Mouse (Mus musculus): ENCODE data around the gene Ndnf. TPM values are rescaled to one million over a fixed set of nuclear protein-coding genes. Genes with fewer than 3 reads are reported as not detected.

Ndnf gene
- total and polyA plus RNA-seq, 3 experiments, result not detected

- DNase-seq (ENCODE audit: low read depth, low spot score), result no peak
Measured at GRCm38 (mm10) chr6:65725677-65726076, 54.3 kb downstream of the Ndnf start.

DNA sequence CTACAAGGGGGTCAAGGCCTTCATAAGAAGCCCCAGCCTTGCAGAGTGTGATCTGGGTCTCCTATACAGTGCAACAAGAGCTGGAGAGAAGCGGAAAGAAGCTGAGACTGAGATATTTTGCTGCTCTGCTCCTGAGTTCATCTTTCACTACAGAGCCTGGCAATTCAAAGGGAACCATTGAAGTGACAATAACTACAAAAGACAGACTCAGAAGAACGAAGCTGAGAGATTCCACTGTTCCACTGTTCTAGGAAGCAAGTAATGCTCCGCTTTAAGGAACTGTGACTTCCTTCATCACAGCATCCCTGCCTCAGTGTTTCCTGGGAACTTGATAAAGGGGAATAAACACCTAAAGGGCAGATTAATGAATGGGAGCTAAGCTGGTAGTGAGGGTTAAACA, 56.9 kb downstream of the Ndnf start:
- TF ChIP-seq ELF1 (IDR thresholded peaks at IDR 0.05; ENCODE audit: low read depth, low read length) (no peak), NRF1 (IDR thresholded peaks at IDR 0.05; ENCODE audit: insufficient read depth, low read depth, low read length, poor library complexity, severe bottlenecking) (no peak), E2F4 (IDR thresholded peaks at IDR 0.05; ENCODE audit: borderline replicate concordance, low read depth, low read length) (no peak), JUND (IDR thresholded peaks at IDR 0.05; ENCODE audit: low read depth, low read length) (no peak), TAL1 (IDR thresholded peaks at IDR 0.05; ENCODE audit: low read length) (no peak), USF1 (IDR thresholded peaks at IDR 0.05; ENCODE audit: low read depth, low read length) (no peak), UBTF (IDR thresholded peaks at IDR 0.05; ENCODE audit: borderline replicate concordance, insufficient read depth, low read depth, low read length) (no peak), MAZ (IDR thresholded peaks at IDR 0.05; ENCODE audit: low read depth, low read length) (no peak), BHLHE40 (IDR thresholded peaks at IDR 0.05; ENCODE audit: borderline replicate concordance, low read depth, low read length) (no peak)
- no peak for DNase-seq (ENCODE audit: low read depth, low spot score)
- Histone ChIP-seq H3K27me3 (ENCODE audit: control insufficient read depth in 1 of 2, insufficient read depth in 2 of 2, low read length in 2 of 2) (0 out of 4 replicates have a peak, but pooled peaks cover 0 to 1% of the 10 kb centered on the region in 2 experiments), H3K4me1 (ENCODE audit: control insufficient read depth in 1 of 2, insufficient read depth in 2 of 2, low read length in 2 of 2) (no peaks in the 10 kb centered on the region), H3K27ac (ENCODE audit: control insufficient read depth, low read depth, low read length) (no peak overlapping the region), H3K79me2 (ENCODE audit: control insufficient read depth, insufficient read depth, low read length, poor library complexity) (no peaks in the 10 kb centered on the region), H3K4me3 (ENCODE audit: control insufficient read depth in 1 of 2, insufficient read depth in 1 of 2, low read depth in 2 of 2, low read length in 2 of 2) (no peak overlapping the region), H3K9ac (ENCODE audit: control insufficient read depth, low read depth, low read length, poor library complexity, severe bottlenecking) (no peak overlapping the region), H3K36me3 (ENCODE audit: control insufficient read depth in 1 of 2, insufficient read depth in 2 of 2, low read length in 2 of 2) (no peaks in the 10 kb centered on the region), H3K9me3 (replicated peaks; ENCODE audit: insufficient read depth, low read length) (no peaks in the 10 kb centered on the region)

More at GRCm38 (mm10) chr6:65725677-65726076, 54.3 kb downstream of the Ndnf start:
- H3K27me3 ChIP-seq (ENCODE audit: control insufficient read depth in 1 of 2, insufficient read depth in 2 of 2, low read length in 2 of 2), result 0 out of 4 replicates have a peak, but pooled peaks cover 0 to 1% of the 10 kb centered on the region in 2 experiments
- no peaks in the 10 kb centered on the region for H3K36me3 ChIP-seq (ENCODE audit: control insufficient read depth in 1 of 2, insufficient read depth in 2 of 2, low read length in 2 of 2)
- TF ChIP-seq TBP (IDR thresholded peaks at IDR 0.05; ENCODE audit: low read depth, low read length), result no peak
- TF ChIP-seq ZNF384 (IDR thresholded peaks at IDR 0.05; ENCODE audit: low read depth, low read length), result no peak
- no peak for TF ChIP-seq HCFC1 (IDR thresholded peaks at IDR 0.05; ENCODE audit: low read depth, low read length)
- TF ChIP-seq POLR2AphosphoS5 (IDR thresholded peaks at IDR 0.05; ENCODE audit: borderline replicate concordance, low read depth, low read length), result no peak
- TF ChIP-seq MYB (IDR thresholded peaks at IDR 0.05; ENCODE audit: low read depth, low read length), result no peak
- no peak for TF ChIP-seq JUND (IDR thresholded peaks at IDR 0.05; ENCODE audit: low read depth, low read length)
- no peak for TF ChIP-seq ETS1 (IDR thresholded peaks at IDR 0.05; ENCODE audit: low read depth, low read length)
- no peak for TF ChIP-seq E2F4 (IDR thresholded peaks at IDR 0.05; ENCODE audit: borderline replicate concordance, low read depth, low read length)
- TF ChIP-seq POLR2A (IDR thresholded peaks at IDR 0.05; ENCODE audit: control insufficient read depth in 1 of 2, insufficient read depth in 1 of 2, low read depth in 1 of 2, low read length in 2 of 2, poor library complexity in 1 of 2), result no peak
- TF ChIP-seq CHD2 (IDR thresholded peaks at IDR 0.05; ENCODE audit: low read length), result no peak
- no peak for TF ChIP-seq KAT2A (conservative IDR thresholded peaks at IDR 0.05; ENCODE audit: low read depth, low read length)
- no peaks in the 10 kb centered on the region for H3K79me2 ChIP-seq (ENCODE audit: control insufficient read depth, insufficient read depth, low read length, poor library complexity)
- no peak overlapping the region for H3K4me3 ChIP-seq (ENCODE audit: control insufficient read depth in 1 of 2, insufficient read depth in 1 of 2, low read depth in 2 of 2, low read length in 2 of 2)
- H3K27ac ChIP-seq (ENCODE audit: control insufficient read depth, low read depth, low read length), result no peak overlapping the region
- no peaks in the 10 kb centered on the region for H3K4me1 ChIP-seq (ENCODE audit: control insufficient read depth in 1 of 2, insufficient read depth in 2 of 2, low read length in 2 of 2)
- no peak overlapping the region for H3K9ac ChIP-seq (ENCODE audit: control insufficient read depth, low read depth, low read length, poor library complexity, severe bottlenecking)
- no peaks in the 10 kb centered on the region for H3K9me3 ChIP-seq (replicated peaks; ENCODE audit: insufficient read depth, low read length)
